Mouse (Mus musculus): Measurements from ENCODE around the gene Afg1l.
A peak's percentile ranks its signal among the peaks of the same experiment; 100 is the strongest.

The Afg1l gene

DNA sequence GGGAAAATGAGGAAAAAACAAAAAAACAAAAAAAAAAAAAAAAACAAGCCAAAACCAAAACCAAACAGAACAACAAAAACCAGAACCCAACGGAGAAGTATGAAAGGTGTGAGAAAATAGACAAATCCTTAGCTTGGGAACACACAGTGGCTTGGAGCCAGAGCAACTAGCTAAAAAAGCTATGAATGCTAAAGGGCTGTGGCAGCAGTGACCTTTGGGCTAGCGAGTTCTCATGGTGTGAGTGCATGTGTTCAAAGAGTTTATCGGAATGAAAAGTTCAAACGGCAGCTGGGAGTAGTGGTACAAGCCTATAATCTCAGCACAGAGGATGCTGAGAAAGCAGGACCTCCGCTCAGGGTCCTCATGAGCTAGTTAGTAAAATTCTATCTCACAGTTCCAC lies 214.2 kb downstream of the Afg1l start:
- peak; percentile 81 for DNase-seq

DNA sequence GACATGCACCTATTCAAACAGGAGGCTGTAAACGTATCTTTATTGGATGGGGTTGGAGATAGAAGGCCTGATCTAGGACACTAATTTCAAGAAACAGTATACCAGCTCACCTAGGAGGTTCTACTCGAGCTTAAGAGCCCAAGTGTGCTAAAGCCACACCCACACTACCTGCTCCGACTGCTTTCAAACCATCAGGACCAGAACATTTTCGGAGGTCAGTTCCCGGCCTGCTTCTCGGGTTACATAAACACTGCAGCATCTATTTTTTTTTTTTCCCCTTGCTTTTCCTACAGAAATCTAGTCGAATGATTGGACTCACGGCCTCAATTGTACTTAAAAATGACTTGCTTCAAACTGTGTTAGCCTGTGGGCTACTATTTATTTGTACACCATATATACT lies 214.7 kb downstream of the Afg1l start:
- DNase-seq: no peak

All from kidney, adult 9 months (tissue).